Mouse (Mus musculus) heart, embryonic 11.5 days (tissue): ENCODE data around the gene Nr4a3. TPM values are rescaled to one million over a fixed set of nuclear protein-coding genes. Genes with fewer than 3 reads are reported as not detected.
A peak's percentile ranks its signal among the peaks of the same experiment; 100 is the strongest.

Experiments used
- ATAC-seq: fragments of 200-750 bp; cut with Nextera tagmentation; replicated peaks from 2 replicates; pipeline ENCODE4 v1.8.0; 2017; ENCODE audit warnings: moderate library complexity; ENCODE audit not compliant: insufficient number of reproducible peaks, low FRiP score, low TSS enrichment
- H3K27ac ChIP-seq: fragments of 300-500 bp; sonication (generic); 2 replicates; pipeline ENCODE4 v1.5.1; 2014; ENCODE audit warnings: mild to moderate bottlenecking, low read depth, low read length
- H3K27me3 ChIP-seq: fragments of 300-500 bp; sonication (generic); 2 replicates; pipeline ENCODE4 v1.6.1; 2014; ENCODE audit warnings: mild to moderate bottlenecking, low read length, mixed read lengths; ENCODE audit not compliant: control insufficient read depth, insufficient read depth
- H3K36me3 ChIP-seq: fragments of 300-500 bp; sonication (generic); 2 replicates; pipeline ENCODE4 v1.6.1; 2014; ENCODE audit warnings: mild to moderate bottlenecking, low read length, moderate library complexity, mixed read lengths; ENCODE audit not compliant: control insufficient read depth, insufficient read depth
- H3K4me1 ChIP-seq: fragments of 300-500 bp; sonication (generic); 2 replicates; pipeline ENCODE4 v1.6.1; 2014; ENCODE audit warnings: low read length; ENCODE audit not compliant: control insufficient read depth, insufficient read depth
- H3K4me2 ChIP-seq: fragments of 300-500 bp; sonication (generic); 2 replicates; pipeline ENCODE4 v1.6.1; 2014; ENCODE audit warnings: mild to moderate bottlenecking, moderate library complexity
- H3K4me3 ChIP-seq: fragments of 300-500 bp; sonication (generic); 2 replicates; pipeline ENCODE4 v1.5.1; 2014; ENCODE audit warnings: low read depth, low read length
- H3K9ac ChIP-seq: fragments of 300-500 bp; sonication (generic); 2 replicates; pipeline ENCODE4 v1.6.1; 2014; ENCODE audit warnings: mild to moderate bottlenecking, low read depth, low read length, moderate library complexity
- H3K9me3 ChIP-seq: fragments of 300-500 bp; sonication (generic); replicated peaks from 2 replicates; pipeline ENCODE4 v1.6.1; 2016; ENCODE audit warnings: low read length; ENCODE audit not compliant: control insufficient read depth
- WGBS: fragments of 180-500 bp; shearing (Covaris S2); extraction: QIAGEN DNeasy Blood & Tissue Kit; methylation state at CpG from one replicate; pipeline ENCODE4 v1.1.7; 2014; ENCODE audit not compliant: insufficient replicate concordance; 5-methylcytosine and 5-hydroxymethylcytosine counted together
- polyA plus RNA-seq: library from polyadenylated mRNA; unstranded; fragments of >200 nt; fragmentation: Nextera tagmentation; extraction: Ambion mirVana; gene quantifications from 2 replicates; pipeline ENCODE4 v1.2.1, GENCODE M21; 2014

Nr4a3 gene
- polyA plus RNA-seq, 1 experiment from 2014 or later: 0.17 TPM

DNA sequence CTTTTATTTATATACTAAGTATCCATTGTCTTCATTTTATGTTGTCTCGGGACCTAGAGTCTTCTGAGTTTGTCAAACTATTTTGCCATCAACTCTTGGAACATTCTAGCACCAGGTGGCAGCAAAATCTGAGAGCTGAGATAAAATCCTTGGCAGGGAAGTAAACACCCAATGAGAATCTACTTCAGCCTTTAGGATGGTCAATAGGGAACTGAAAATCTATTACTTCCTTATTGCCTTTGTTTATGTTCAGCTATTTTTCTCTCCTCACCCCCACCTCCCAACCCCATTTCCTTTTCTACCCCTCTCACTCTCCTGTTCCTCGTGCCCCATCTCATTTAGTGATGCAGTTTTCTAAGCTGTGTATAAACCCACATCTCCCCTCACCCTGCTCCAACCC is 63.6 kb downstream of the Nr4a3 start:
- Histone ChIP-seq H3K4me2 (no peak overlapping the region), H3K9me3 (no peaks in the 10 kb centered on the region), H3K27ac (no peak overlapping the region), H3K4me1 (no peaks in the 10 kb centered on the region), H3K27me3 (no peaks in the 10 kb centered on the region), H3K4me3 (no peak overlapping the region), H3K36me3 (no peaks in the 10 kb centered on the region), H3K9ac (no peak overlapping the region)
- no peak for ATAC-seq
- 63% methylated on average over 2 of the region's 2 CpGs for WGBS

DNA sequence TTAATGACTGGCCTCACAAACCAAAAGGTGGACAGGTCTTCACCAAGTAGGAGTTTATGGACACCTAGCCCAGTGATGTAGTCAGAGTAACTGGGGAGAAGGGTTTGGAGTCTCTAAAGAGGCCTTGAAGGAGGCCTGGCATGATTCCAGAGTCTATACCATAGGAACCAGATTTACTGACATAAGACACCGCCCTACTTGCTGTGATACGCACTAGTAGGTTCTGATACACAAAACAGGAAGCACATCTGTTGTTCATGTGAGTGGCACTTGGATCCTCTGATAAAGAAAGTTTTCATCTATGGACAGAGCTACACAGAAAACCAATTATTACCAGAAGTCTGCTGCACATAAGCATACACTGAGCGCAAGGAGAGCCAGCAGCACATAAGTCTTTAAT is 65.4 kb downstream of the Nr4a3 start:
- no peaks in the 10 kb centered on the region for H3K36me3 ChIP-seq
- no peak overlapping the region for H3K27ac ChIP-seq
- ATAC-seq: no peak
- H3K9me3 ChIP-seq: no peaks in the 10 kb centered on the region
- no peak overlapping the region for H3K4me2 ChIP-seq
- H3K27me3 ChIP-seq: no peaks in the 10 kb centered on the region
- H3K9ac ChIP-seq: no peak overlapping the region
- WGBS: 85% methylated on average over 3 of the region's 3 CpGs
- no peaks in the 10 kb centered on the region for H3K4me1 ChIP-seq
- H3K4me3 ChIP-seq: no peak overlapping the region

DNA sequence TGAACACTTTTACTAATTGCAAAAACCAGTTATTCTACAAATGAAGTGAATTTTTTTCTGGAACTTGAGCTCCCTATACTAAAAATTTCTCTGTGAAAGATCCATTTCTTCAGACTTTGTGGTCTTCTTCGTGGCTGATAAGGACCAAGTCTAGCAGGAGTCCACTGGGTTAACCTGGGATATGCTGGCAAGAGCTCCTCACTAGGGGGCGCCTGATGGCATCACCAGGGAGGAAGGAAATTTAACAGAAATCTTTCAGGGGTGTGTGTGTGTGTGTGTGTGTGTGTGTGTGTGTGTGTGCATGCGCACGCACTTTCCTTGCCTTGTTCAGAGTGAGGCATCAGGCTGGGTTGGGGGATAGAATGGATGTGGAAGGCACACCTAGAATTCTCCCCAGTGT is 71.2 kb downstream of the Nr4a3 start:
- Histone ChIP-seq H3K9ac (no peak overlapping the region), H3K27me3 (no peaks in the 10 kb centered on the region), H3K9me3 (no peaks in the 10 kb centered on the region), H3K4me3 (no peak overlapping the region), H3K36me3 (no peaks in the 10 kb centered on the region), H3K27ac (no peak overlapping the region), H3K4me1 (no peaks in the 10 kb centered on the region), H3K4me2 (no peak overlapping the region)
- no peak for ATAC-seq
- 60% methylated on average over 4 of the region's 4 CpGs for WGBS

DNA sequence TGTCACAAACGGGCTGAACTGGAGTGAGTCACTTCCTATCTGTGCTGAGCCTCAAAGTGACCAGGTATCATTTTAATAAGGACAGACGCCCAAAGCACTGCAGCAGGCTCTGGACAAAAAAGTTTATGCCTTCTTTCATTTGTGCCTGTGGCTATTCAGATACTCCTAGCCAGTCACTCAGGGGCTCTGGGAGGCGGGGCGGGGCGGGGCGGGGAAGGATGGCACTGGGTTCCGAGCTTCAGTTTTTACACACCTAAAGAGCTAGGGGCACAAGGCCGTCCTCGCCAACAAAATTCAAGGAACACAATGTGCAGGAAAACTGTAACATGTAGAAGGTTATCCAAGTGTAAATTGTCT is 79.4 kb downstream of the Nr4a3 start:
- no peaks in the 10 kb centered on the region for H3K27me3 ChIP-seq
- 6% methylated on average over 9 of the region's 9 CpGs for whole genome bisulfite sequencing
- H3K4me3 ChIP-seq: peak overlapping the region; percentile 75
- H3K9me3 ChIP-seq: no peaks in the 10 kb centered on the region
- ATAC-seq: peak; percentile 84
- H3K9ac ChIP-seq: no peak overlapping the region
- H3K36me3 ChIP-seq: no peaks in the 10 kb centered on the region
- no peak overlapping the region for H3K27ac ChIP-seq
- H3K4me2 ChIP-seq: peak overlapping the region; percentile 74
- no peaks in the 10 kb centered on the region for H3K4me1 ChIP-seq

DNA sequence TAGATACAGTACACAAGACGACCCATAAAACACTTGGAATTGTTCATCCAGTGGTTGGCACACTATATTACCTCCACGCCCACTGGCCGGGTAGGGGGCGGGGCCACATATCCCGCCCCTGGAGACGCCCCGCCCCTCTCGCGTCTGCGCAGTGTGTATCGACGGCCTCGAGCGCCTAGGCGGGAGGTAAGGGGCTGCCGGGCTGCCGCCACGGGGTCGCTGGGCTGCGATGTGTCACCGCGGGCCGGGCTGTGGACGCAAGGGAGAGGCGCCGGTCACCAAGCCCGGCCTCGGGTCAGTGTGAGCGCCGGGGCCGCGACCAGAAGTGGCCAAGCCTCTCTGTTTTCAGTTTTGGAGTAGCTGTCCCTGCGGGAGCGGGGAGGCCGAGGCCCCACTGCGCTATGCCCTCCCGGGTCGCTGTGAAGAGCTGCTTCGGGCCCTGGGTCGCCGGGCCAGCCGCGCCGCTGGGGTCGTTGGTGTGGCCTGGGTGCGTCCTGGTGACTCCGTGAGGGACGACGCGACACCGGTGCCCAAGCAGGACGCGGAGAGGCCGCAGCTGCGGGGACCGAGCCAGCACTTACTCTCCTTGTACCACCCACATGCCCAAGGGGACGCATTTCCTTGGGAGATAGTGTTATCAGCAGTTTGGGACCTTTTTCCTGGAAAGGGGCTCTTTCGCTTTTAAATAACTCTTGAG is 80.0 kb downstream of the Nr4a3 start, which contains the start of gene Stx17:
Gene Stx17 (plus strand): TSS at position 143 of the 697 bp plus-strand sequence.
- Histone ChIP-seq H3K36me3 (no peaks in the 10 kb centered on the region), H3K4me3 (peak within 1 kb of the TSS; percentile 75), H3K27ac (no peak within 1 kb of the TSS), H3K9ac (peak within 1 kb of the TSS; percentile 89), H3K4me2 (peak within 1 kb of the TSS; percentile 74), H3K4me1 (no peaks in the 10 kb centered on the region), H3K9me3 (no peaks in the 10 kb centered on the region), H3K27me3 (no peaks in the 10 kb centered on the region)
- ATAC-seq: peak; percentile 100
- under 1% methylated on average over 58 of the region's 58 CpGs for WGBS

DNA sequence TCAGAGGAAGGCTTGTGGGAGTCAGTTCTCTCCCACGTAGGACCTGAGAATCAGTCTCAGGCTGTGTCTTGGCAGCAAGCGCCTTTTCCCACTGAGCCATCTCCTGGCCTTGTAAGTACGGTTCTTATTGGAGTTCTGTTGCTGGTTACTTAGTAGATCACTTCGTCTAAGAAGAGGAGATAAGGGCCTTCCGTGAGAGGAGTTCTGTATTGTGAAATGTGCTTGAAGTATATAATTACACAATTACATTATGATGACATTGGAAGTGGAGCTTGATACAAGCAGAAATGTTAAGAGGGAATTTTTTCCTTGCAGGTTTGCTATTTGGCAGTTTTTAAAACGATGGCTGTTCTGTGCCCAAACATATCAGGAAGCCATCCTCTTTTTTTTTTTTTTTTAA is 85.4 kb downstream of the Nr4a3 start:
- H3K36me3 ChIP-seq: no peaks in the 10 kb centered on the region
- no peak overlapping the region for H3K4me3 ChIP-seq
- H3K9ac ChIP-seq: no peak overlapping the region
- 78% methylated on average over 6 of the region's 6 CpGs for WGBS
- no peaks in the 10 kb centered on the region for H3K27me3 ChIP-seq
- no peaks in the 10 kb centered on the region for H3K9me3 ChIP-seq
- no peak for ATAC-seq
- H3K27ac ChIP-seq: no peak overlapping the region
- H3K4me2 ChIP-seq: no peak overlapping the region
- no peaks in the 10 kb centered on the region for H3K4me1 ChIP-seq

DNA sequence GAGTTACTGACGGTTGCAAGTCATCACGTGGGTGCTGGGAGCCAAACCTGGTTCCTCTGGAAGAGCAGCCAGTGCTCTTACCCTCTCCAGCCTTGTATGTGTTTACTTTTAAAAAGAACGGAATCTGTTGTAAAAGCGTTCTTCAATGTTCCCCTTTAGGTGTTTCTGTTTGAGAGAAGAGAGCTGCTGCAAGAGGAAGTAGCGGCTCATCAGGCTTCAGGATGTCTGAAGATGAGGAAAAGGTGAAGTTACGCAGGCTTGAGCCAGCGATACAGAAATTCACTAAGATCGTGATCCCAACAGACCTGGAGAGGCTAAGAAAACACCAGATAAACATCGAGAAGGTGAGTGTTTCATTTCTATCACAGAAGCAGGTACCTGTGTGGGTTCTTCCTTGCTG is 86.7 kb downstream of the Nr4a3 start:
- Histone ChIP-seq H3K9ac (no peak overlapping the region), H3K9me3 (no peaks in the 10 kb centered on the region), H3K36me3 (no peaks in the 10 kb centered on the region), H3K4me2 (no peak overlapping the region), H3K27me3 (no peaks in the 10 kb centered on the region), H3K4me1 (no peaks in the 10 kb centered on the region), H3K4me3 (no peak overlapping the region), H3K27ac (no peak overlapping the region)
- no peak for ATAC-seq
- 93% methylated on average over 9 of the region's 9 CpGs for WGBS

DNA sequence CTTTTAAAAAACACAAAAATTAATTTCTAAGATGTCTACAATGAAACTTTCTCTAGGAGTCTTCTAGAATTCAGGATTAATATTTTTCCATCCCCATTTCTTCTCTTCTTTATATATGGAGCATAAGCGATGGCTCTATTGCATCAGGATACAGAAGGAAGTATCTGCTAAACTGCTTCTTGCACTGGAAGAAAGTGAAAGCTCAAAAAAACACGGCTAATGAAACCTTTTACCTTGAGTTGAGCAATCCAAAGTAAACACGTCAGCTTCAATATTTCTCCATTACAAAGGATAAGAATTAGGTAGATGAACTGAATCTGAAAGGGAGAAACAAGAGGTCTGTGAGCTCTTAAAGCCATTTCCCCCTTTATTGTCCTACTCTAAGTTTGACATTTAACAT is 87.8 kb downstream of the Nr4a3 start:
- Histone ChIP-seq H3K4me3 (no peak overlapping the region), H3K27me3 (no peaks in the 10 kb centered on the region), H3K27ac (no peak overlapping the region), H3K4me1 (no peaks in the 10 kb centered on the region), H3K4me2 (no peak overlapping the region), H3K36me3 (no peaks in the 10 kb centered on the region), H3K9me3 (no peaks in the 10 kb centered on the region), H3K9ac (no peak overlapping the region)
- no peak for ATAC-seq
- 83% methylated on average over 3 of the region's 3 CpGs for WGBS
